Mouse (Mus musculus) left cerebral cortex, postnatal 14 days (tissue): ENCODE data around the gene Dnajb5. TPM values are rescaled to one million over a fixed set of nuclear protein-coding genes. Genes with fewer than 3 reads are reported as not detected.
"Not testable (repeated sequence)": the region's sequence is repeated elsewhere in the genome, so short reads cannot be mapped to it uniquely, and the experiment has no call there.

Experiments
- DNase-seq, 2 experiments: peaks; one replicate each; pipeline ENCODE4 v3.0.0; 2021 to 2022; ENCODE audit warnings: low spot score in 2 of 2, mixed read lengths in 1 of 2
- intact Hi-C: fragments of 180-260 bp; cut with DNase I; formaldehyde crosslinking; loops from one replicate; pipeline ENCODE4 v1.15.1; 2025
- total RNA-seq, 2 experiments: library from RNA; stranded (reverse); gene quantifications; 2 replicates each; pipeline ENCODE4 v1.2.3; 2021

The Dnajb5 gene
- total RNA-seq, 2 experiments from 2014 or later, result 225 to 284 TPM

GRCm38 (mm10) chr4:42957979-42958378 lies 8.4 kb downstream of the Dnajb5 start:
- intact Hi-C loops, result no loop called here
- no peak for DNase-seq

- intact Hi-C loops, result no loop called here
- no peak for DNase-seq
Observed at GRCm38 (mm10) chr4:42958942-42959341, 9.3 kb downstream of the Dnajb5 start.

DNA sequence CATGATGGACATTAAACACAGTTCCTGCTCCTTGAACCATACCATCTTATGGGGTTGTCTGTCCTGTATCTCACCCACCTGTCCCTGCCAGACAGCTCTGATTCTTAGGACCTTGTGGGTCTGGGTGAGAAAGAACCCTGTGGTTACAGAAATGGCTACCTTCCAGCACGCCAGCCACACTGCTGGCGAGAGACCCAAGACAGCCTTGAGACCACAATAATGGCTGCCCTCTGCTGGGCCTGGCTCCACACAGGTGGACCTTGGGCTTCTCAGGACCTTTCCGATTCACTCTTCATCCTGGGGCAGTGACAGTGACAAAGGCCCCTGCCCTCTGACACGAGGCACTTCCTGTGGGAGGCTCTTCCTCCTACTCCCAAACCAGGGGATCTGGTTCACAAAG lies 9.8 kb downstream of the Dnajb5 start:
- DNase-seq, result no peak
- intact Hi-C loops, result no loop called here

- DNase-seq, result peak; percentile 73 to 87
Observed at GRCm38 (mm10) chr4:42961592-42961991, 12.0 kb downstream of the Dnajb5 start.

DNA sequence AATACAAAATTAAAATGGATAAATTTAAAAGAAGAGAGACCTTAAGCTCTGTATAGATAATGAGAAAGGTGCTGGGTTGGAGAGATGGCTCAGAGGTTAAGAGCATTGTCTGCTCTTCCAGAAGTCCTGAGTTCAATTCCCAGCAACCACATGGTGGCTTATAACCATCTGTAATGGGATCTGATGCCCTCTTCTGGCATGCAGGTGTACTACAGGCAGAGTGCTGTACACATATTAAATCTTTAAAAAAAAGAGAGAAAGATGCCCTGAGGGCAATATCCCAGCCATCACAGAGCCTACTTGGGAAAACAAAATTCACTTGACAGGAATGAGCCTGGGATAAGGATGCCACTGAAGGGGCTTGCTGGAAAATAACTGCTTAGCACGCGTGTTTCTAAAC lies 13.9 kb downstream of the Dnajb5 start:
- no peak for DNase-seq
- intact Hi-C loops, result no loop called here

More at GRCm38 (mm10) chr4:42961592-42961991, 12.0 kb downstream of the Dnajb5 start:
- intact Hi-C loops, result no loop called here

GRCm38 (mm10) chr4:42965039-42965719 lies 15.6 kb downstream of the Dnajb5 start:
- DNase-seq, result peak; percentile 74 to 85
- intact Hi-C loops, result loop anchor here (2.0 kb wide), 1 partner anchor 88 kb away; no protein-coding TSS in a partner anchor

GRCm38 (mm10) chr4:42969304-42969703 lies 19.7 kb downstream of the Dnajb5 start, which contains the start of gene 1700022I11Rik:
1700022I11Rik (plus strand) TSS chr4:42969604.
- intact Hi-C loops, result no loop called here
- no peak for DNase-seq

GRCm38 (mm10) chr4:42972952-42973351 lies 23.3 kb downstream of the Dnajb5 start:
- DNase-seq, result no peak
- intact Hi-C loops, result no loop called here

- DNase-seq, result no peak
- intact Hi-C loops, result no loop called here
Observed at GRCm38 (mm10) chr4:42973868-42974267, 24.3 kb downstream of the Dnajb5 start.

GRCm38 (mm10) chr4:42978062-42978461 lies 28.4 kb downstream of the Dnajb5 start:
- DNase-seq, result no peak
- intact Hi-C loops, result no loop called here

- intact Hi-C loops, DNase-seq: not testable (repeated sequence)
Observed at GRCm38 (mm10) chr4:42980467-42980866, 30.9 kb downstream of the Dnajb5 start.

- intact Hi-C loops, result no loop called here
Observed at GRCm38 (mm10) chr4:42988296-42988695, 38.7 kb downstream of the Dnajb5 start.

DNA sequence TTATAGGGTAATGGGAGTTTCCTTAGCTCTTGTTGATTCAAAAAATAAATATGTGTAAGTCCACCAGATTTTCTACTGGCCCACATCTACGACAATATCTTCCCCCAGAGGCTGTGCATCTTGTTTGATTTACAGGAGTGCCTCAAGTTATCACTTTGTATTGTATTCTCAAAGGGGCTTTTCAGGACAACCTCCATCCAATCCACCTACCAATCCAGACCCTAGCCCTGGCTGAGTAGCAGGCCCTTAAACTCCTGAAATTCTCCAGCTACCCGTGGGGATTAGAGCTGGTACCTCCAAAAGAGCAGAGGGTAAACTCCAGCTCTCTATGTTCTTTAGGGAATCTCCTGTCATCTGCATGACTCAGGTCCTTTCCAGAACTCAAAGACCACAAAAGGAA lies 48.4 kb downstream of the Dnajb5 start:
- intact Hi-C loops, result no loop called here
- DNase-seq, result no peak

More at GRCm38 (mm10) chr4:42988296-42988695, 38.7 kb downstream of the Dnajb5 start:
- no peak for DNase-seq

GRCm38 (mm10) chr4:42999451-43000140 lies 50.0 kb downstream of the Dnajb5 start:
- DNase-seq, result peak; percentile 55 to 63
- intact Hi-C loops, result no loop called here

DNA sequence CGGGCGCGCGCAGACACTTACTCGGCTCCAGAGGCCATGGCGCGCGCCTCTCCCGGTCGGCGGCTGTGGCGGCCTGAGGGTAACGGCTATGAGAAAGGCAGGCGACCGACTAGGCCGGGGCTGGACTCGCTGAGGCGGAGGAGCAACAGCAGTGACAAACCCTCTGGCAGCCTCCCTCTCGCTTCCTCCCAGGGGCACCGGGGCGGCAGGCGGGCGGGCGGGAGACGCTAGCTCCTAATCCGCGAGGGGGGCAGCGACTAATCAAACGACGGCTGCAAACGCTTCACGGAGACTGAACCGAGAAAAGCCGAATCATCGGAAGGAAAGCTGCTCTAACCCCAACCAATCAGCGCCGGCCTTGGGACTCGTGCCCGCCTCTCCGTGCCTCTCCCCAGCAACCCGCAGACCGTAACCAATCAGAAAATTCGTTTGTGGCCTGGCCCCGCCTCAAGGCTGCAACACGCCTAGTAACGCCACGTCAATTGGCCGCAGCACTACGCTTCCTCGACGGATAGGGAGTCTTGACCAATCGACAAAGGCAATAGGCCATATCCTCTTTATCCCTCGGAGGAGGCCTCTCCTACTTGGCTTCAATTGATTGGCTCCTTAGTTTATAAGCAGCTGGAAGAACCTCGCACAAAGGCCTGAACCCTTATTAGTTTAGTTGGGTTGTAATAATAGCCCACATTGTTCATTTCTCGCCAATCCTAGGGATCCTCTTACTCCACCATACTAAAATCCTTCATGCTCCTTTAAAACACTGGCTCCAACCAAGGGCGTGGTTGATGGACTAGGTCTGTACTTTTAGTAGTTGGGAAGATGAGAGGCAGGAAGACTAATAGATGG lies 50.8 kb downstream of the Dnajb5 start, which contains the start of gene Vcp:
Gene Vcp, minus strand, starts transcription at position 367 of the 846 bp plus-strand sequence.
- peak; percentile 99 to 100 for DNase-seq
- intact Hi-C loops, result not testable (repeated sequence)

- no peak for DNase-seq
- intact Hi-C loops, result no loop called here
Observed at GRCm38 (mm10) chr4:43001272-43001671, 51.7 kb downstream of the Dnajb5 start.

- intact Hi-C loops, result no loop called here
Observed at GRCm38 (mm10) chr4:43002756-43003439, 53.3 kb downstream of the Dnajb5 start.

DNA sequence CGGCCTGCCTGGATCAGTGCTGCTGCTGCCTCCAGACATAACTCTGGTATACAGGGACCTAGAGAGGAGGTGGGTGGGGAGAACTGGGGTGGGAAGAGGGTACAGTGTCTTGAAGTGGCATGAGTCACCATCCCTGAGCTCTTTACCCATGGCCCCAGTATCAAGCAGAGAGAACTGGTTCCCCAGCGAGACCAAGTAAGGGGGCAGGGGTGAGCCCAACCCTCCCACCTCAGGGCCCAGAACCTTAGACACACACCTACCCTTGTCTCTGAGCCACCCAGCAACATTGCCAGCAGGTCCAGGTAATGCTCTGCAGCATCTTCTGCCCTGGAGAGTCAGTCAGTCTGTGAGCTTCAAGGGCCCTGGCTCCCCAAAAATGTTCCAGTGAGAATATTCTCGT lies 55.3 kb downstream of the Dnajb5 start:
- intact Hi-C loops, result no loop called here
- DNase-seq, result no peak

More at GRCm38 (mm10) chr4:43002756-43003439, 53.3 kb downstream of the Dnajb5 start:
- DNase-seq, result peak in 1 of 2 experiments; percentile 35

DNA sequence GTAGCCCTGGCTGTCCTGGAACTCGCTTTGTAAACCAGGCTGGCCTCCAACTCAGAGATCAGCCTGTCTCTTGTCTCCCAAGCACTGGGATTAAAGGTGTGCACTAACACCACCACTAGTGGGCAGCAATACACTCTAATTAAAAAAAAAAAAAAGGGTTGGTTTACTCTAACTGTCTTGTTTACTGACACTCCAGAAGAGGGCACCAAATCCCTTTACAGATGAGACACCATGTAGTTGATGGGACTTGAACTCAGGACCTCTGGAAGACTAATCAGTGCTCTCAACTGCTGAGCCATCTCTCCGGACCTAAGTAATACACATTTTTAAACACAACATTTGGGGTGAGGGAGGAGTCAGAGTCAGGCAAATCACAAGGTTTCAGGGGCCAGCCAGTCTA lies 56.2 kb downstream of the Dnajb5 start:
- intact Hi-C loops, result no loop called here
- peak in 1 of 2 experiments; percentile 53 for DNase-seq
